7 mouse cellular contexts compared by ENCODE assay signal in the genomic region with DNA sequence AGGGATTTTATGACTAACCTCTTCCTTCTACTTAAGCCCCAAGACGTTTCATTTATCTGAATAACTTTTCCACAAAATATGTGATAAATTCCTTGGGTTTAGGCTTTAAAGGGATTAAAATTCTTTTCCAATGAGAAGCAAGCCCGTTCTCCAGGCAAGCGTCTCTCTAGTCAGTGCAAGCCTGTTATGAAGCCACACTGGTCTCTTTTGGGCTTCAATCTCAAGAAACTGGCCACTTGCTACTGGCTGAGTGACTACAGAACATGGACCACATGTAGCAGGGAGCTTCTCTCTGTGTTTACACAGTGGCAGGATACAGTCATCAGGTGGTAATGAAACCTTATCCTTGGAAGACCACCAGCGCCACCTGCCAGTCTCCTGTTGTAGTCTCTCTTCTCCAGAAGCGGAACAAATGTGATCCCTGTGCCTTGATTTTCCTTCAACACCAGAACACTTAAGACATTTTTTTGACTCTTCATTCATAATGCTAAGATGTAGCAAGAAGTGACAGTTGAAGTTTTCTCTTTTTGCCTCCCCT.
DNase-seq lines count a peak whose midpoint lies in the region; ATAC-seq and TF ChIP-seq lines count a peak whose summit lies in the region.

No protein-coding gene starts in this region.

- no peaks in the 10 kb centered on the region for H3K79me2 ChIP-seq in MEL (ENCODE audit: control insufficient read depth, insufficient read depth, low read length, poor library complexity)

- ATAC-seq in midbrain, embryonic 13.5 days: 0 out of 2 replicates have a peak, but pooled peaks have one; percentile 17

- H3K36me3 ChIP-seq in MEL (ENCODE audit: control insufficient read depth in 1 of 2, insufficient read depth in 2 of 2, low read length in 2 of 2): no peaks in the 10 kb centered on the region
- H3K36me3 ChIP-seq in midbrain, embryonic 13.5 days: no peaks in the 10 kb centered on the region

- WGBS in midbrain, embryonic 13.5 days: 41% methylated on average over 5 of the region's 5 CpGs

- peaks cover 0 to 2% of the 10 kb centered on the region in 2 experiments; a peak in 1 of 4 replicates for H3K27me3 ChIP-seq in MEL (ENCODE audit: control insufficient read depth in 1 of 2, insufficient read depth in 2 of 2, low read length in 2 of 2)
- H3K27me3 ChIP-seq in midbrain, embryonic 13.5 days: no peaks in the 10 kb centered on the region; the same call in 1 of the 2 replicates

- no peak for TF ChIP-seq POLR2A in MEL (IDR thresholded peaks at IDR 0.05; ENCODE audit: control insufficient read depth in 1 of 2, insufficient read depth in 1 of 2, low read depth in 1 of 2, low read length in 2 of 2, poor library complexity in 1 of 2)

- H3K27ac ChIP-seq in MEL (ENCODE audit: control insufficient read depth, low read depth, low read length): no peak overlapping the region
- no peak overlapping the region for H3K27ac ChIP-seq in midbrain, embryonic 13.5 days

- TF ChIP-seq RAD21 in MEL (IDR thresholded peaks at IDR 0.05; ENCODE audit: low read depth, low read length): peak; percentile 13; the same call in 1 of the 2 replicates

- H3K9ac ChIP-seq in MEL (ENCODE audit: control insufficient read depth, low read depth, low read length, poor library complexity, severe bottlenecking): no peak overlapping the region
- no peak overlapping the region for H3K9ac ChIP-seq in midbrain, embryonic 13.5 days (replicated peaks)

- peak; percentile 15 for DNase-seq in layer of hippocampus, adult 11-12 months (ENCODE audit: low spot score)
- no peak for DNase-seq in layer of hippocampus, adult 9-10 months (ENCODE audit: low spot score)
- DNase-seq in MEL (ENCODE audit: low read depth, low spot score): no peak
- DNase-seq in embryo, embryonic 11 days: peak; percentile 63
- DNase-seq in lung, postnatal 36 days: no peak
- DNase-seq in layer of hippocampus, postnatal 36 days: no peak

- H3K9me3 ChIP-seq in MEL (replicated peaks; ENCODE audit: insufficient read depth, low read length): no peaks in the 10 kb centered on the region
- H3K9me3 ChIP-seq in midbrain, embryonic 13.5 days: no peaks in the 10 kb centered on the region

- TF ChIP-seq CTCF in MEL (IDR thresholded peaks at IDR 0.05 in 2 of 3, conservative IDR thresholded peaks at IDR 0.05 in 1 of 3; ENCODE audit: control insufficient read depth in 1 of 3, insufficient read depth in 1 of 3, low read depth in 2 of 3, low read length in 3 of 3, poor library complexity in 1 of 3, severe bottlenecking in 1 of 3): peak in 1 of 3 experiments; percentile 5; a peak in 2 of 6 replicates

- no peak overlapping the region for H3K4me2 ChIP-seq in midbrain, embryonic 13.5 days (replicated peaks)

- no peak for TF ChIP-seq EP300 in MEL (IDR thresholded peaks at IDR 0.05; ENCODE audit: low read depth in 1 of 2, low read length in 2 of 2)

- H3K4me3 ChIP-seq in MEL (ENCODE audit: control insufficient read depth in 1 of 2, insufficient read depth in 1 of 2, low read depth in 2 of 2, low read length in 2 of 2): no peak overlapping the region
- H3K4me3 ChIP-seq in midbrain, embryonic 13.5 days (replicated peaks): no peak overlapping the region

- H3K4me1 ChIP-seq in MEL (ENCODE audit: control insufficient read depth in 1 of 2, insufficient read depth in 2 of 2, low read length in 2 of 2): no peaks in the 10 kb centered on the region
- H3K4me1 ChIP-seq in midbrain, embryonic 13.5 days (replicated peaks): no peaks in the 10 kb centered on the region

TF ChIP-seq in MEL, 35 proteins besides CTCF, POLR2A, EP300 and RAD21:
- TF ChIP-seq NRF1 (IDR thresholded peaks at IDR 0.05; ENCODE audit: insufficient read depth, low read depth, low read length, poor library complexity, severe bottlenecking): no peak
TF ChIP-seq in MEL: peak in this region for 0.

Comparison
In these comparisons a context has a peak if more than half of its experiments do, and no peak if none do; other contexts are left out.
1. DNase-seq: peak in layer of hippocampus, adult 11-12 months (single experiment) and embryo, embryonic 11 days (single experiment); none in layer of hippocampus, adult 9-10 months (single experiment), MEL (single experiment), lung, postnatal 36 days (single experiment) and layer of hippocampus, postnatal 36 days (0 of 2).